Mouse (Mus musculus): ENCODE data around the gene Nudt22.

Gene Nudt22

GRCm38 (mm10) chr19:6996006-6996405, at the start of gene Nudt22, which contains the start of gene Trpt1:
Gene Nudt22 (minus strand): TSS chr19:6996117.
Gene Trpt1 (plus strand): TSS chr19:6996131.
- peak; percentile 76 for DNase-seq (ENCODE audit: low read depth, low spot score)

- DNase-seq (ENCODE audit: low read depth, low spot score) = no peak
Measured at GRCm38 (mm10) chr19:7044706-7045105, 48.8 kb upstream of the Nudt22 start.

- no peak for DNase-seq (ENCODE audit: low read depth, low spot score)
Measured at GRCm38 (mm10) chr19:7044279-7044678, 48.4 kb upstream of the Nudt22 start.

GRCm38 (mm10) chr19:7041171-7041570, 45.3 kb upstream of the Nudt22 start:
- DNase-seq (ENCODE audit: low read depth, low spot score) = no peak

- DNase-seq (ENCODE audit: low read depth, low spot score) = no peak
Measured at GRCm38 (mm10) chr19:7040637-7041130, 44.8 kb upstream of the Nudt22 start.

GRCm38 (mm10) chr19:7039841-7040636, 44.1 kb upstream of the Nudt22 start, which contains the start of gene Stip1:
Gene Stip1 (minus strand): TSS chr19:7039967.
- DNase-seq (ENCODE audit: low read depth, low spot score) = peak; percentile 98

- DNase-seq (ENCODE audit: low read depth, low spot score) = no peak
Measured at GRCm38 (mm10) chr19:7039088-7039720, 43.3 kb upstream of the Nudt22 start.

- DNase-seq (ENCODE audit: low read depth, low spot score) = no peak
Measured at GRCm38 (mm10) chr19:7034006-7034405, 38.1 kb upstream of the Nudt22 start.

- DNase-seq (ENCODE audit: low read depth, low spot score) = no peak
Measured at GRCm38 (mm10) chr19:7029531-7029930, 33.6 kb upstream of the Nudt22 start.

- DNase-seq (ENCODE audit: low read depth, low spot score) = no peak
Measured at GRCm38 (mm10) chr19:7020224-7020641, 24.3 kb upstream of the Nudt22 start.

- no peak for DNase-seq (ENCODE audit: low read depth, low spot score)
Measured at GRCm38 (mm10) chr19:7019191-7019590, 23.3 kb upstream of the Nudt22 start, which contains the start of gene Fermt3. Gene Fermt3 (minus strand): TSS chr19:7019469.

GRCm38 (mm10) chr19:7018546-7018945, 22.6 kb upstream of the Nudt22 start:
- DNase-seq (ENCODE audit: low read depth, low spot score) = no peak

- no peak for DNase-seq (ENCODE audit: low read depth, low spot score)
Measured at GRCm38 (mm10) chr19:7017541-7018457, 21.9 kb upstream of the Nudt22 start.

GRCm38 (mm10) chr19:7014481-7015135, 18.7 kb upstream of the Nudt22 start:
- DNase-seq (ENCODE audit: low read depth, low spot score) = no peak

GRCm38 (mm10) chr19:7013984-7014383, 18.1 kb upstream of the Nudt22 start:
- DNase-seq (ENCODE audit: low read depth, low spot score) = no peak

- DNase-seq (ENCODE audit: low read depth, low spot score) = no peak
Measured at GRCm38 (mm10) chr19:7012426-7012825, 16.5 kb upstream of the Nudt22 start.

- no peak for DNase-seq (ENCODE audit: low read depth, low spot score)
Measured at GRCm38 (mm10) chr19:7006892-7007593, 11.1 kb upstream of the Nudt22 start.

- DNase-seq (ENCODE audit: low read depth, low spot score) = no peak
Measured at GRCm38 (mm10) chr19:6999360-7000063, 3.6 kb upstream of the Nudt22 start.

GRCm38 (mm10) chr19:6997721-6998290, 1.9 kb upstream of the Nudt22 start:
- DNase-seq (ENCODE audit: low read depth, low spot score) = no peak
